Comparison of ENCODE assay signal across 10 mouse cellular contexts in the genomic region with DNA sequence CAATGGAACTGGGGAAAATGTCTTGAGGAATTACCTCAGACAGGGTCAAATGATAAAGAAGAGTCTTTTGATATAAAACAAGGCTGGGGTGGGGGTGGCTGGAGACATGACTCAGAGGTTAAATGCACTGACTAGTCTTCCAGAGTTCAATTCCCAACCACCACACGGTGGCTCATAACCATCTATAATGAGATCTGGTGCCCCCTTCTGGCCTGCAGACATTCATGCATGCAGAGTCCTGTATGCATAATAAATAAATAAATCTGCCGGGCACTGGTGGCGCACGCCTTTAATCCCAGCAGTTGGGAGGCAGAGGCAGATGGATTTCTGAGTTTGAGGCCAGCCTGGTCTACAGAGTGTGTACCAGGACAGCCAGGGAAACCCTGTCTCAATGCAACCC. TPM values are rescaled to one million over a fixed set of nuclear protein-coding genes. Genes with fewer than 3 reads are reported as not detected.
DNase-seq lines count a peak whose midpoint lies in the region; ATAC-seq and TF ChIP-seq lines count a peak whose summit lies in the region.
"Had no signal": no experiment of that assay in that cellular context is flagged by ENCODE, and none has a peak within 500 bp of the region (broad histone marks: within the 10 kb centered on the region; RNA-seq: fewer than 3 reads in every experiment).

No protein-coding gene starts in this region.

- DNase-seq in gastrocnemius, postnatal 10 days: peak; percentile 14
- no peak for DNase-seq in gastrocnemius, postnatal 4 days (ENCODE audit: low spot score in 2 of 2)
- DNase-seq in spleen, adult 2 months (ENCODE audit: low read depth in 1 of 2, low spot score in 2 of 2): peak; percentile 11 to 12
- DNase-seq in spleen, adult 12 weeks (ENCODE audit: low spot score): no peak
- peak; percentile 49 for DNase-seq in embryo, embryonic 10.5 days (ENCODE audit: low spot score)
- DNase-seq in lung, postnatal 36 days: peak; percentile 64

- no peaks in the 10 kb centered on the region; the same call in 1 of the 2 replicates for H3K36me3 ChIP-seq in spleen, adult 2 months (ENCODE audit: control insufficient read depth, insufficient read depth, low read length)
- H3K36me3 ChIP-seq in forebrain, embryonic 16.5 days (ENCODE audit: control insufficient read depth, insufficient read depth): no peaks in the 10 kb centered on the region
- H3K36me3 ChIP-seq: neural tube, embryonic 12.5 days had no signal

- H3K9ac ChIP-seq in forebrain, embryonic 16.5 days (replicated peaks; ENCODE audit: low read depth, low read length): no peak overlapping the region
- H3K9ac ChIP-seq: neural tube, embryonic 12.5 days had no signal

- H3K27ac ChIP-seq in spleen, adult 2 months (ENCODE audit: insufficient read depth, low read length): no peak overlapping the region
- no peak overlapping the region for H3K27ac ChIP-seq in forebrain, embryonic 16.5 days (ENCODE audit: low read length)
- H3K27ac ChIP-seq: neural tube, embryonic 12.5 days had no signal

- H3K4me2 ChIP-seq in forebrain, embryonic 16.5 days (ENCODE audit: low read length): no peak overlapping the region
- H3K4me2 ChIP-seq: neural tube, embryonic 12.5 days had no signal

- TF ChIP-seq POLR2A in spleen, adult 2 months (IDR thresholded peaks at IDR 0.05; ENCODE audit: low read depth, low read length): no peak

- H3K4me1 ChIP-seq in spleen, adult 2 months (ENCODE audit: control insufficient read depth, insufficient read depth, insufficient read length): no peaks in the 10 kb centered on the region
- H3K4me1 ChIP-seq in forebrain, embryonic 16.5 days (replicated peaks; ENCODE audit: control insufficient read depth, insufficient read depth, low read length): peaks cover 3% of the 10 kb centered on the region

- no peak for TF ChIP-seq CTCF in spleen, adult 2 months (IDR thresholded peaks at IDR 0.05; ENCODE audit: extremely low read depth, insufficient read depth, insufficient read length, insufficient replicate concordance)

- no peaks in the 10 kb centered on the region for H3K9me3 ChIP-seq in forebrain, embryonic 16.5 days (ENCODE audit: control insufficient read depth, low read length)
- H3K9me3 ChIP-seq: neural tube, embryonic 12.5 days had no signal

- 54% methylated on average over 4 of the region's 4 CpGs for WGBS in spleen, adult 2 months
- WGBS in forebrain, embryonic 16.5 days: 33% methylated on average over 4 of the region's 4 CpGs

- H3K4me3 ChIP-seq in spleen, adult 2 months (ENCODE audit: extremely low read depth, insufficient read depth, insufficient read length): no peak overlapping the region
- no peak overlapping the region for H3K4me3 ChIP-seq in forebrain, embryonic 16.5 days (replicated peaks; ENCODE audit: low read length)
- H3K4me3 ChIP-seq: neural tube, embryonic 12.5 days had no signal

- no peaks in the 10 kb centered on the region for H3K27me3 ChIP-seq in spleen, adult 2 months (ENCODE audit: control insufficient read depth, insufficient read depth, low read length)
- H3K27me3 ChIP-seq in forebrain, embryonic 16.5 days (replicated peaks; ENCODE audit: control insufficient read depth, insufficient read depth, low read length): no peaks in the 10 kb centered on the region
- H3K27me3 ChIP-seq: neural tube, embryonic 12.5 days had no signal

- ATAC-seq in granulocyte monocyte progenitor cell, adult 5-6 weeks (replicated peaks; ENCODE audit: poor library complexity, severe bottlenecking): no peak
- no peak for ATAC-seq in forebrain, embryonic 16.5 days

RNA-seq across cellular contexts. Expression of a gene that starts 4.8 kb away (rescaled TPM):
- total RNA-seq in gastrocnemius, postnatal 10 days (2021): 1 to 10 TPM; 8.7 to 9.5 TPM
- total RNA-seq in gastrocnemius, postnatal 4 days (2021): 10 to 100 TPM; 10.9 to 12.5 TPM
- polyA plus RNA-seq in spleen, adult 2 months (2012; rRNA removed): 1.7 and 2.1 TPM in 2 replicates
- total RNA-seq in granulocyte monocyte progenitor cell, adult 5-6 weeks (2014; fragmentation: Nextera tagmentation): 13.8 and 19.0 TPM in 2 replicates
- total RNA-seq in granulocyte monocyte progenitor cell, adult 5-6 weeks (2017): 7.5 and 10.0 TPM in 2 replicates
- polyA plus RNA-seq in forebrain, embryonic 16.5 days (2015; fragmentation: Nextera tagmentation; extraction: Ambion mirVana): 8.5 and 10.4 TPM in 2 replicates

RNA-seq across cellular contexts. Expression of a gene that starts 4.9 kb away (rescaled TPM):
- 100 to 1,000 TPM; 177 to 190 TPM for total RNA-seq in gastrocnemius, postnatal 10 days (2021)
- 100 to 1,000 TPM; 231 to 248 TPM for total RNA-seq in gastrocnemius, postnatal 4 days (2021)
- polyA plus RNA-seq in spleen, adult 2 months (2012; rRNA removed): 72.2 and 77.4 TPM in 2 replicates
- 499 and 506 TPM in 2 replicates for total RNA-seq in granulocyte monocyte progenitor cell, adult 5-6 weeks (2014; fragmentation: Nextera tagmentation)
- total RNA-seq in granulocyte monocyte progenitor cell, adult 5-6 weeks (2017): 381 TPM in 2 replicates
- polyA plus RNA-seq in forebrain, embryonic 16.5 days (2015; fragmentation: Nextera tagmentation; extraction: Ambion mirVana): 517 and 522 TPM in 2 replicates

RNA-seq across cellular contexts. Expression of a gene that starts 5.0 kb away (rescaled TPM):
- total RNA-seq in gastrocnemius, postnatal 10 days (2021): under 1 TPM; 0.47 to 0.72 TPM
- total RNA-seq in gastrocnemius, postnatal 4 days (2021): under 1 TPM; 0.26 to 0.59 TPM
- polyA plus RNA-seq in spleen, adult 2 months (2012; rRNA removed): not detected in 2 replicates
- total RNA-seq in granulocyte monocyte progenitor cell, adult 5-6 weeks (2014; fragmentation: Nextera tagmentation): not detected in 2 replicates
- total RNA-seq in granulocyte monocyte progenitor cell, adult 5-6 weeks (2017): not detected in 2 replicates
- 0.18 and 0.27 TPM in 2 replicates for polyA plus RNA-seq in forebrain, embryonic 16.5 days (2015; fragmentation: Nextera tagmentation; extraction: Ambion mirVana)
- total RNA-seq: hematopoietic stem cell, adult 5-6 weeks had no signal

RNA-seq across cellular contexts. Expression of a gene that starts 32.9 kb away (rescaled TPM):
- total RNA-seq in gastrocnemius, postnatal 10 days (2021): 10 to 100 TPM; 48.2 to 52.1 TPM
- 10 to 100 TPM; 64.8 to 76.3 TPM for total RNA-seq in gastrocnemius, postnatal 4 days (2021)
- 116 and 118 TPM in 2 replicates for polyA plus RNA-seq in spleen, adult 2 months (2012; rRNA removed)
- total RNA-seq in granulocyte monocyte progenitor cell, adult 5-6 weeks (2014; fragmentation: Nextera tagmentation): 123 and 165 TPM in 2 replicates
- 26.7 and 29.3 TPM in 2 replicates for total RNA-seq in granulocyte monocyte progenitor cell, adult 5-6 weeks (2017)
- 93.0 and 94.4 TPM in 2 replicates for polyA plus RNA-seq in forebrain, embryonic 16.5 days (2015; fragmentation: Nextera tagmentation; extraction: Ambion mirVana)

RNA-seq across cellular contexts. Expression of a gene that starts 37.5 kb away (rescaled TPM):
- total RNA-seq in gastrocnemius, postnatal 10 days (2021): not detected
- under 1 TPM in 1 of 2 experiments, not detected in 1; 0.16 TPM for total RNA-seq in gastrocnemius, postnatal 4 days (2021)
- polyA plus RNA-seq in spleen, adult 2 months (2012; rRNA removed): 0.21 and 0.29 TPM in 2 replicates
- total RNA-seq in granulocyte monocyte progenitor cell, adult 5-6 weeks (2014; fragmentation: Nextera tagmentation): not detected in 2 replicates
- not detected in 2 replicates for total RNA-seq in granulocyte monocyte progenitor cell, adult 5-6 weeks (2017)
- polyA plus RNA-seq in forebrain, embryonic 16.5 days (2015; fragmentation: Nextera tagmentation; extraction: Ambion mirVana): not detected in 2 replicates
- total RNA-seq: hematopoietic stem cell, adult 5-6 weeks had no signal

Comparison
In these comparisons a context has a peak if more than half of its experiments do, and no peak if none do; other contexts are left out.
1. DNase-seq: peak in gastrocnemius, postnatal 10 days (single experiment), spleen, adult 2 months (2 of 2), embryo, embryonic 10.5 days (single experiment) and lung, postnatal 36 days (single experiment); none in gastrocnemius, postnatal 4 days (0 of 2) and spleen, adult 12 weeks (single experiment).